Mouse (Mus musculus): Measurements from ENCODE around the gene Ppcs. TPM values are rescaled to one million over a fixed set of nuclear protein-coding genes. Genes with fewer than 3 reads are reported as not detected.
A peak's percentile ranks its signal among the peaks of the same experiment; 100 is the strongest.

Gene Ppcs
- 30.4 and 33.5 TPM in 2 replicates for polyA plus RNA-seq (2016; fragmentation: Nextera tagmentation; extraction: Ambion mirVana)

GRCm38 (mm10) chr4:119422294-119422964, at the start of gene Ppcs, which contains the start of gene Zmynd12:
TSS of gene Ppcs (minus strand) at chr4:119422420.
TSS of gene Zmynd12 (plus strand) at chr4:119422814.
- peak within 1 kb of the TSS; percentile 80 for H3K4me3 ChIP-seq
- peak; percentile 95 for DNase-seq (ENCODE audit: low spot score)
- WGBS: under 1% methylated on average over 52 of the region's 52 CpGs
- H3K27me3 ChIP-seq (ENCODE audit: insufficient read depth, poor library complexity, severe bottlenecking): peaks cover 5% of the 10 kb centered on the region; the same call in 1 of the 2 replicates
- H3K4me1 ChIP-seq: peaks cover 20% of the 10 kb centered on the region
- no peaks in the 10 kb centered on the region for H3K9me3 ChIP-seq
- H3K27ac ChIP-seq: peak within 1 kb of the TSS; percentile 91
- H3K36me3 ChIP-seq: peaks cover 6% of the 10 kb centered on the region; the same call in 1 of the 2 replicates

DNA sequence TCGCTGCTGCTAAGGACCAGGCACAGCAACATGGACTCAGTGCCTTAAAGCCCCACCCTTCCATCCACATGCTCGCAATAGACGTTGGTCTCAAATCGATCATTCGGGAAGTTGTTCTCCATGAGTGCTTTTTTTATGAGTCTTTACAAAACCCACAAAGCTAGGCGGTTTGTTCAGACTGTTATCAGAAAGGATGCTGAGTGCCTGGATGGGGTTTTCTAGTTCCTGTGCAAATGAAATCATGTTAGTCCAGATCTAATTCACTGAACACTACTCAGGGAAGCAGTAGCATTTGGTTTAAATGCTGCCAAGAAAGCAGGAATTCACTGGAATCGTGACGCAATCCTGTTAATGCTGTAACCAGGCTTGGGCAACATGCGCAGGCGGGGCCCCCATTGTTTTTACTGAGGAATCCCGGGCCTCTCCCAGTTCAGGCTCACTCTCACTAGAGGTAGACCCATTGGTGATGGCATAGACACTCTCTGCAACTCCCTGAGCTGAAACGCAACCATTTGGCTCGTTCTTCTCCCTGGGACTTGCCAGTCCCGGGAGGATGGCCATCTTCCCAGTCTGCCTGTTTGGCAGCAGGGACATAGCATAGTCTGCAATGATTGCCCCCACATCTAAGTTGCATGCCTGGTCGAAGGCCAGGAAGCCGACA, 45.6 kb upstream of the Ppcs start:
- DNase-seq (ENCODE audit: low spot score): no peak

DNA sequence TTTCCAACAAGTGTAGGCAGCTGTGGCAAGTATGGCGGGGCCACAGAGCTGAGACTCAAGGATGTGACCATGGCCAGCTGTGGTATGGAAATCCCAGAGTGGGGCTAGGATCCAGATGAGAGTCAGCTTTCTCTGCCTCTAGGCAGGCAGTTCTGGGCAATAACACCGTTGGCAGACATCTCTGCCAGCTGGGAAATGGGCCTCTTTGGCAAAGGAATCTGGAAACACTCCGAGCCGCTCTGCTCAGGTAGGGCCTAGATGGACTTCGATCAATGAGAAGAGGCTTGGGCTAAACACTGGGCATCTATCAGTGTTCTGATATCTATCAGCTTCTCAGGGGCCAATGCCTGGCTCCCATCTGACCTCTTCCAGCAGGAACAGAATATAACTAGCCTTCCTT, 43.6 kb upstream of the Ppcs start:
- no peak overlapping the region for H3K27ac ChIP-seq
- 0 out of 2 replicates have a peak, but pooled peaks cover 11% of the 10 kb centered on the region for H3K27me3 ChIP-seq (ENCODE audit: insufficient read depth, poor library complexity, severe bottlenecking)
- no peaks in the 10 kb centered on the region for H3K9me3 ChIP-seq
- H3K36me3 ChIP-seq: 0 out of 2 replicates have a peak, but pooled peaks cover 4% of the 10 kb centered on the region
- peaks cover 22% of the 10 kb centered on the region for H3K4me1 ChIP-seq
- H3K4me3 ChIP-seq: no peak overlapping the region
- 91% methylated on average over 5 of the region's 5 CpGs for WGBS
- DNase-seq (ENCODE audit: low spot score): no peak

More for the DNA sequence above, 45.6 kb upstream of the Ppcs start:
- peaks cover 12% of the 10 kb centered on the region for H3K4me1 ChIP-seq
- no peaks in the 10 kb centered on the region for H3K9me3 ChIP-seq
- H3K36me3 ChIP-seq: 0 out of 2 replicates have a peak, but pooled peaks cover 4% of the 10 kb centered on the region
- WGBS: 86% methylated on average over 16 of the region's 16 CpGs
- H3K27ac ChIP-seq: no peak overlapping the region
- 0 out of 2 replicates have a peak, but pooled peaks cover 15% of the 10 kb centered on the region for H3K27me3 ChIP-seq (ENCODE audit: insufficient read depth, poor library complexity, severe bottlenecking)
- no peak overlapping the region for H3K4me3 ChIP-seq

GRCm38 (mm10) chr4:119463756-119464419, 41.7 kb upstream of the Ppcs start:
- Histone ChIP-seq H3K27ac (no peak overlapping the region), H3K9me3 (no peaks in the 10 kb centered on the region), H3K36me3 (0 out of 2 replicates have a peak, but pooled peaks cover 4% of the 10 kb centered on the region), H3K27me3 (ENCODE audit: insufficient read depth, poor library complexity, severe bottlenecking) (0 out of 2 replicates have a peak, but pooled peaks cover 11% of the 10 kb centered on the region), H3K4me1 (peaks cover 26% of the 10 kb centered on the region), H3K4me3 (no peak overlapping the region)
- 72% methylated on average over 13 of the region's 13 CpGs for WGBS
- DNase-seq (ENCODE audit: low spot score): no peak

DNA sequence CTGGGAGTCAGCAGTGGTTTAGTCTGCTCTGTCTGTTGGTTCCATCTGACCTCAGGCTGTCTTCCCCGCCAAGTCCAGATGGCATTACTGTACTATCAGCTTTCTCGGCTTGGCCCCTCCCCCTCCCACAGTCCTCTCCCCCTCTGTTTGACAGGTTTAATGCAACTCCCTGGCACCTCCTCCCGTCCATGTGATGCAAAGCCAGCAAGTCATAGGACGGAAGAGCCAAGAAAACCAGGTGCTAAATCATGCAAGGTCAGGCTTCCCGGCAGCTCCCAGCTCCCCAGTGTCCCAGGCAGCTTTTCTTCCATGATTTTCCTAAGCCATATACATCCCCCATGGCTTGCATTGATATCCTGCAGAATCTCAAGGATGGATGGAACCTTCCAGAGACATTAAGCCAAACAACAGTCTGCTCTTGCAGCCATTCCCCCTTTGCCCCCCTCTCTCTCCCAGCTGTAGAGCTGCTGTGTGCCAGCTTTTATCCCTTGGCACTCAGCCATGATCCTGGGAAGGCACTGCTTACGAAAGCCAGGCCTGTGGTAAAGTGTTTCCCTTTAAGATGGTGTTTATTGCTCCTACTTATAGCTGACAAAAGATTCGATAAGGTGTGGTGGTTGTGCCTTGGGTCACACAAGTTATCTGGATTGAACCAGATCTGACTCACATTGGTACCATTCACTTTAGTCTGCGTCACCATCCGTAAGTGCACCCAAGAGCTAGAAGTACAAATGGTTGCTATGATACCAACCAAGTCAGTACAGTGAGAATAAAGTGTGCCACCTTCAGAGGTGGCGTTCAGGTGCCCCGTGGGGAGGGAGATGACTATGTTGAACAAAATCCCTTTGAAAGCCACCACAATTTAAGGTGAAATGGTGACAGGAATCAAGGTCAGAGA, 40.9 kb upstream of the Ppcs start:
- H3K4me3 ChIP-seq: no peak overlapping the region
- H3K4me1 ChIP-seq: peaks cover 26% of the 10 kb centered on the region
- WGBS: 44% methylated on average over 11 of the region's 11 CpGs
- H3K27me3 ChIP-seq (ENCODE audit: insufficient read depth, poor library complexity, severe bottlenecking): 0 out of 2 replicates have a peak, but pooled peaks cover 8% of the 10 kb centered on the region
- no peak for DNase-seq (ENCODE audit: low spot score)
- 0 out of 2 replicates have a peak, but pooled peaks cover under 1% of the 10 kb centered on the region for H3K36me3 ChIP-seq
- H3K9me3 ChIP-seq: no peaks in the 10 kb centered on the region
- peak overlapping the region; percentile 3; the same call in 1 of the 2 replicates for H3K27ac ChIP-seq

DNA sequence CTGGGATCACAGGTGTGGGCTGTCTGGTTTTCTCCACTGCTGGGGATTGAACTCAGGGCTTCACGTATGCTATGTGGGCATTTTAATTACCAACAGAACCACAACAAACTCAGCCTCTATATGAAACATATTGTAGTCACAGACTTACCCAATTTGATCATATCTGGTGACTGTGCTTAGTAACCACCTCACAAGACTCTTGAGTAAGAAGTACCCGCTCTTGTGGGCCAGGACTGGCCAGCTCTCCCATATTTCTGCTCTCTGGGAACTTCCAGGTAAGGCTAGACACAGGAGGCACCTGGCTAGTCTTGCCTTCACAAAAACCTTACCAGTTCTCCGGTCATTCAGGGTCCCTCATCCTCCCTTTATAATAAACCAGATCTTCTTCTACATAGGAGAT, 40.2 kb upstream of the Ppcs start:
- Histone ChIP-seq H3K36me3 (no peaks in the 10 kb centered on the region), H3K27me3 (ENCODE audit: insufficient read depth, poor library complexity, severe bottlenecking) (0 out of 2 replicates have a peak, but pooled peaks cover 7% of the 10 kb centered on the region), H3K4me1 (peaks cover 26% of the 10 kb centered on the region), H3K27ac (0 out of 2 replicates have a peak overlapping the region, but pooled peaks have one; percentile 3), H3K9me3 (no peaks in the 10 kb centered on the region), H3K4me3 (no peak overlapping the region)
- no peak for DNase-seq (ENCODE audit: low spot score)
- 87% methylated on average over 3 of the region's 3 CpGs for WGBS

DNA sequence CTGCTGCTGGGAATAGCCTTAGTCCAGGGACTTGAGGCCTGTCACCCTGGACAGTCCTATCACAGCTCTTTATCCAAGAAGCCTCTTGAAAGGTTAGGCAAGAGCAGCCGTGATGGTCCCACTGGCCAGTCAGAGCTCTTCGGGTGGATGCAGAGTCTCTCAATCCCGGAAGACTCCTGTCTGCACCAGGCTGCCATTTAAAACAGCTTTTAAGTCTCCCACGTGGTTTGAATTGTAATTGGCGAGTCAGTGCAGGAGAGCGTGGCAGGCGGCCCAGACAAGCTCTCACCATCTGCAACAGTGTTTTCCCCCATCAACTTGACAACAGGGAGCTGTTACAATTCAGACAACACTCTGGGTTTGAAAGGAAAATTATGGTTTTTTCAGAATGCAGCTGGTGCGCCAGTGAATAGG, 38.5 kb upstream of the Ppcs start:
- DNase-seq (ENCODE audit: low spot score): no peak
- Histone ChIP-seq H3K9me3 (no peaks in the 10 kb centered on the region), H3K36me3 (no peaks in the 10 kb centered on the region), H3K4me3 (no peak overlapping the region), H3K4me1 (peaks cover 26% of the 10 kb centered on the region), H3K27ac (no peak overlapping the region), H3K27me3 (ENCODE audit: insufficient read depth, poor library complexity, severe bottlenecking) (0 out of 2 replicates have a peak, but pooled peaks cover 5% of the 10 kb centered on the region)
- 41% methylated on average over 8 of the region's 8 CpGs for WGBS

GRCm38 (mm10) chr4:119460296-119460695, 38.1 kb upstream of the Ppcs start:
- 57% methylated on average over 5 of the region's 5 CpGs for WGBS
- no peak for DNase-seq (ENCODE audit: low spot score)
- 0 out of 2 replicates have a peak, but pooled peaks cover under 1% of the 10 kb centered on the region for H3K27me3 ChIP-seq (ENCODE audit: insufficient read depth, poor library complexity, severe bottlenecking)
- peaks cover 26% of the 10 kb centered on the region for H3K4me1 ChIP-seq
- no peaks in the 10 kb centered on the region for H3K36me3 ChIP-seq
- no peaks in the 10 kb centered on the region for H3K9me3 ChIP-seq
- no peak overlapping the region for H3K4me3 ChIP-seq
- no peak overlapping the region for H3K27ac ChIP-seq

DNA sequence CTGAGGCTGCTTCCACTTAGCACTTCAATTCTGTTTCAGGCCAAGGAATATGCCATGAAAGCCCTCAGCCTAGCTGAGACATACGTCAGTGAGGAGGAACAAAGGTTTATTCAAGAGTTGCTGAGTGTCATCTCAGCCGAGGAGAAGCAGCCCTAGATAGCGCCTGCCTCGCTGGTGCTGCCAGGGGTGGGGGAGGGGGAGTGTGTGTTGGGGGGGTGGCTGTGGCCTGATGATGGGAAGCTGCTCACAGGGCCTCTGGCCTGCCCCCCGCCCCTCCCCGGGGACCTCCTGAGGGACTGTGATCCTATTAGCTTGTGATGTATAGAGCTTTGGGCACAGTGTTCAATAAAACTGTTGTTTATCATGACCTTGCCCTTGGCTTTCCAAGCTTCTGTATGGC, 31.3 kb upstream of the Ppcs start:
- peaks cover 22% of the 10 kb centered on the region for H3K4me1 ChIP-seq
- H3K27ac ChIP-seq: peak overlapping the region; percentile 39
- no peak for DNase-seq (ENCODE audit: low spot score)
- no peak overlapping the region for H3K4me3 ChIP-seq
- H3K9me3 ChIP-seq: no peaks in the 10 kb centered on the region
- 11% methylated on average over 6 of the region's 6 CpGs for WGBS
- no peaks in the 10 kb centered on the region for H3K36me3 ChIP-seq
- 0 out of 2 replicates have a peak, but pooled peaks cover 5% of the 10 kb centered on the region for H3K27me3 ChIP-seq (ENCODE audit: insufficient read depth, poor library complexity, severe bottlenecking)

DNA sequence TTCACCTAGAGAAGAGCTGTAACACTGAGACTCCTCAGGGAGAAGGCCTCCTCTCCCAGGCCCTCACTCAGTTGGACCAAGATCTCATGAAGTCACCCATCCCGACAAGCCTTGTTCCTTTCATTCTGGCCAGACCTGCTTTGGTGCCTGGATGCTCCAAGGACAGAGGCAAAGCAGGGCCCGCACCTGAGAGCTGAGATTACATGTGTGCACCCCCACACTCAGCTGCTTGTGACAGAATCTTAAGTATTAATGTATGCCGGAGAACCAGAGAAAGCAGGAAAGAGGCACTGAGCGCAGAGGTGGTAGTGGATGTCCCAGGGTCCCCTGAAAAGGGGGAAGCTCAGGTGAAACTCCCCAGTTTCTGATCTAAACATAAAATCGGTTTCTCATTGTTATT, 30.9 kb upstream of the Ppcs start:
- 0 out of 2 replicates have a peak, but pooled peaks cover 5% of the 10 kb centered on the region for H3K27me3 ChIP-seq (ENCODE audit: insufficient read depth, poor library complexity, severe bottlenecking)
- whole genome bisulfite sequencing: 59% methylated on average over 5 of the region's 5 CpGs
- peaks cover 22% of the 10 kb centered on the region for H3K4me1 ChIP-seq
- peak overlapping the region; percentile 39; the same call in 1 of the 2 replicates for H3K27ac ChIP-seq
- no peaks in the 10 kb centered on the region for H3K9me3 ChIP-seq
- no peaks in the 10 kb centered on the region for H3K36me3 ChIP-seq
- no peak overlapping the region for H3K4me3 ChIP-seq
- DNase-seq (ENCODE audit: low spot score): no peak

DNA sequence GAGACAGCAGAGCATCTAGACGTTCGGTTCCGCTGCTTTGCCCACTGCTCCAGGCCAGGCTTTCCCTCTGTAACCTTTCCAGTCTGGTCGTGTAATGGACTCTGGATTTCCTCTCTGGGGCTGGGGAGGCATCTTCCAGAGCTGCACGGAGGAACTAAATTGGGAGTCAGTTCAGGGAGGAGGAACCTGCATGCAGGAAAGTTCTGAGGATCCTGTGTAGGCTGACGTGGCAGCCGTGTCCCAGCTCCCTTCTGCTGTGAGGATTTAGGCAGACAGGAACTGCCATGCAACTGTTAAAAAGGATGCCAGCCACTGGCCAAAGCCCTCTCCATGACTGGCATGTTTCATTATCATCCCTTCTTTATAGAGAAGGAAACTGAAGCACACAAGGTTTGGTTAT, 28.2 kb upstream of the Ppcs start:
- WGBS: 70% methylated on average over 7 of the region's 7 CpGs
- Histone ChIP-seq H3K9me3 (no peaks in the 10 kb centered on the region), H3K27ac (no peak overlapping the region), H3K27me3 (ENCODE audit: insufficient read depth, poor library complexity, severe bottlenecking) (0 out of 2 replicates have a peak, but pooled peaks cover 5% of the 10 kb centered on the region), H3K4me3 (no peak overlapping the region), H3K36me3 (no peaks in the 10 kb centered on the region), H3K4me1 (peaks cover 22% of the 10 kb centered on the region)
- DNase-seq (ENCODE audit: low spot score): no peak

DNA sequence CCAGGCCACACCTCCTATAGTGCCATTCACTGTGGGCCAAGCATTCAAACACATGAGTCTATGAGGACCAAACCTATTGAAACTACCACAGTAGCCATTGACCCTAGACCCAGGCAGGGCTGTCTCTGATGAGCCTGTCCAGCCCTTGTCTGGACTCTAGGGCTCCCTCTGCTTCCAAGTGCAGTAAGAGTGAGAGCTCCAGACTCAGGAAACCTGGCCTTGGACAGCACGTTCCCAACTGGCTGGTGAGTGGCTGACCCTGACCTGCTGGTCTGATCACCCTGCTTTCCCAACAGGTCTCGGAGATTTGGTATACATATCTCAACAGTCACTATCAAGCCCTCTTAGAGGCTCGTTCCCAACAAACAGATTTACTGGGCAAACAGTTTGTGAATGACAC, 25.6 kb upstream of the Ppcs start:
- DNase-seq (ENCODE audit: low spot score): no peak
- no peaks in the 10 kb centered on the region for H3K36me3 ChIP-seq
- 71% methylated on average over 3 of the region's 3 CpGs for WGBS
- H3K4me3 ChIP-seq: no peak overlapping the region
- 0 out of 2 replicates have a peak, but pooled peaks cover 5% of the 10 kb centered on the region for H3K27me3 ChIP-seq (ENCODE audit: insufficient read depth, poor library complexity, severe bottlenecking)
- no peak overlapping the region for H3K27ac ChIP-seq
- no peaks in the 10 kb centered on the region for H3K9me3 ChIP-seq
- peaks cover 11% of the 10 kb centered on the region for H3K4me1 ChIP-seq
